Mouse (Mus musculus) midbrain, postnatal 0 days (tissue): Measurements from ENCODE around the gene Rpf2. TPM values are rescaled to one million over a fixed set of nuclear protein-coding genes. Genes with fewer than 3 reads are reported as not detected.
A peak's percentile ranks its signal among the peaks of the same experiment; 100 is the strongest.

ENCODE experiments used
- ATAC-seq: fragments of 200-750 bp; cut with Nextera tagmentation; 2 replicates; pipeline ENCODE4 v1.8.0; 2017; ENCODE audit warnings: moderate number of reproducible peaks, mild to moderate bottlenecking, moderate TSS enrichment, moderate library complexity; ENCODE audit not compliant: low FRiP score
- DNase-seq: peaks from one replicate; pipeline ENCODE4 v3.0.0-alpha.2; 2015; ENCODE audit warnings: low spot score
- H3K27ac ChIP-seq: fragments of 300-500 bp; sonication (generic); 2 replicates; pipeline ENCODE4 v1.5.1; 2014; ENCODE audit warnings: low read depth, mild to moderate bottlenecking, low read length, mixed read lengths
- H3K27me3 ChIP-seq: fragments of 300-500 bp; sonication (generic); 2 replicates; pipeline ENCODE4 v1.6.1; 2014; ENCODE audit warnings: low read length, control low read depth, mixed read lengths; ENCODE audit not compliant: insufficient read depth
- H3K36me3 ChIP-seq: fragments of 300-500 bp; sonication (generic); 2 replicates; pipeline ENCODE4 v1.6.1; 2014; ENCODE audit warnings: low read length, control low read depth, mixed read lengths; ENCODE audit not compliant: insufficient read depth
- H3K4me1 ChIP-seq: fragments of 300-500 bp; sonication (generic); 2 replicates; pipeline ENCODE4 v1.6.1; 2014; ENCODE audit warnings: mild to moderate bottlenecking, control low read depth, antibody characterized with exemption, low read length, mixed read lengths; ENCODE audit not compliant: insufficient read depth
- H3K4me2 ChIP-seq: fragments of 300-500 bp; sonication (generic); 2 replicates; pipeline ENCODE4 v1.6.1; 2014; ENCODE audit warnings: low read depth, mild to moderate bottlenecking, low read length, mixed read lengths; ENCODE audit not compliant: poor library complexity, severe bottlenecking
- H3K4me3 ChIP-seq: fragments of 300-500 bp; sonication (generic); 2 replicates; pipeline ENCODE4 v1.5.1; 2014; ENCODE audit warnings: low read depth, mild to moderate bottlenecking, low read length, moderate library complexity
- H3K9ac ChIP-seq: fragments of 300-500 bp; sonication (generic); replicated peaks from 2 replicates; pipeline ENCODE4 v1.6.1; 2014; ENCODE audit warnings: mild to moderate bottlenecking, low read length, moderate library complexity, mixed read lengths; ENCODE audit not compliant: poor library complexity, severe bottlenecking
- H3K9me3 ChIP-seq: fragments of 300-500 bp; sonication (generic); 2 replicates; pipeline ENCODE4 v1.6.1; 2016; ENCODE audit warnings: low read length, control low read depth
- CTCF ChIP-seq: IDR thresholded peaks from 2 replicates; pipeline ENCODE4 v1.5.1; 2016; ENCODE audit warnings: antibody characterized with exemption, mild to moderate bottlenecking
- WGBS: fragments of 180-500 bp; shearing (Covaris S2); extraction: QIAGEN DNeasy Blood & Tissue Kit; methylation state at CpG from one replicate; pipeline ENCODE4 v1.1.7; 2014; 5-methylcytosine and 5-hydroxymethylcytosine counted together
- polyA plus RNA-seq: library from polyadenylated mRNA; unstranded; fragments of >200 nt; fragmentation: Nextera tagmentation; extraction: Ambion mirVana; gene quantifications from 2 replicates; pipeline ENCODE4 v1.2.1, GENCODE M21; 2015
- total RNA-seq: library from RNA; depleted of rRNA; stranded (reverse); fragments of >200 nt; gene quantifications from 2 replicates; pipeline ENCODE4 v1.2.3, GENCODE M21; 2014

Rpf2 gene
- total and polyA plus RNA-seq, 2 experiments from 2014 or later, result 18.7 to 52.3 TPM

- no peak overlapping the region for H3K4me3 ChIP-seq
- no peaks in the 10 kb centered on the region for H3K4me1 ChIP-seq
- DNase-seq, result no peak
- no peaks in the 10 kb centered on the region for H3K36me3 ChIP-seq
- 80% methylated on average over 4 of the region's 4 CpGs for WGBS
- no peaks in the 10 kb centered on the region for H3K27me3 ChIP-seq
- ATAC-seq, result no peak
- no peak for TF ChIP-seq CTCF
- no peaks in the 10 kb centered on the region for H3K9me3 ChIP-seq
- H3K9ac ChIP-seq, result no peak overlapping the region
- no peak overlapping the region for H3K4me2 ChIP-seq
- no peak overlapping the region for H3K27ac ChIP-seq
Measured at GRCm38 (mm10) chr10:40263691-40264090, 16.9 kb upstream of the Rpf2 start.

- ATAC-seq, result no peak
- TF ChIP-seq CTCF, result no peak
- no peak overlapping the region for H3K4me2 ChIP-seq
Measured at GRCm38 (mm10) chr10:40262200-40262599, 15.4 kb upstream of the Rpf2 start.

GRCm38 (mm10) chr10:40260305-40260704 lies 13.5 kb upstream of the Rpf2 start:
- Histone ChIP-seq H3K27me3 (no peaks in the 10 kb centered on the region), H3K9ac (no peak overlapping the region), H3K4me3 (no peak overlapping the region), H3K9me3 (no peaks in the 10 kb centered on the region), H3K4me1 (no peaks in the 10 kb centered on the region; the same call in 1 of the 2 replicates), H3K36me3 (no peaks in the 10 kb centered on the region), H3K27ac (no peak overlapping the region), H3K4me2 (no peak overlapping the region)
- ATAC-seq (no peak), DNase-seq (no peak)
- WGBS, result 63% methylated on average over 5 of the region's 5 CpGs
- TF ChIP-seq CTCF, result no peak

More at GRCm38 (mm10) chr10:40262200-40262599, 15.4 kb upstream of the Rpf2 start:
- H3K9ac ChIP-seq, result no peak overlapping the region
- no peak for DNase-seq
- no peak overlapping the region for H3K4me3 ChIP-seq
- no peaks in the 10 kb centered on the region for H3K36me3 ChIP-seq
- no peak overlapping the region for H3K27ac ChIP-seq
- whole genome bisulfite sequencing, result 91% methylated on average over 6 of the region's 6 CpGs
- H3K9me3 ChIP-seq, result no peaks in the 10 kb centered on the region
- no peaks in the 10 kb centered on the region for H3K27me3 ChIP-seq
- no peaks in the 10 kb centered on the region for H3K4me1 ChIP-seq

GRCm38 (mm10) chr10:40259542-40259941 lies 12.7 kb upstream of the Rpf2 start:
- H3K27me3 ChIP-seq, result no peaks in the 10 kb centered on the region
- no peak overlapping the region for H3K27ac ChIP-seq
- no peak for TF ChIP-seq CTCF
- 26% methylated on average over 8 of the region's 8 CpGs for WGBS
- no peaks in the 10 kb centered on the region for H3K36me3 ChIP-seq
- DNase-seq (no peak), ATAC-seq (no peak)
- H3K9ac ChIP-seq, result no peak overlapping the region
- no peaks in the 10 kb centered on the region; the same call in 1 of the 2 replicates for H3K4me1 ChIP-seq
- no peak overlapping the region for H3K4me2 ChIP-seq
- H3K4me3 ChIP-seq, result no peak overlapping the region
- no peaks in the 10 kb centered on the region for H3K9me3 ChIP-seq

- no peaks in the 10 kb centered on the region for H3K9me3 ChIP-seq
- peak; percentile 85 for TF ChIP-seq CTCF
- H3K4me2 ChIP-seq, result peak overlapping the region; percentile 72
- H3K27ac ChIP-seq, result peak overlapping the region; percentile 96; the same call in 1 of the 2 replicates
- no peak overlapping the region for H3K9ac ChIP-seq
- no peaks in the 10 kb centered on the region for H3K27me3 ChIP-seq
- H3K4me3 ChIP-seq, result no peak overlapping the region
- DNase-seq (peak; percentile 84), ATAC-seq (no peak)
- H3K4me1 ChIP-seq, result no peaks in the 10 kb centered on the region; the same call in 1 of the 2 replicates
- H3K36me3 ChIP-seq, result no peaks in the 10 kb centered on the region
- 7% methylated on average over 5 of the region's 5 CpGs for WGBS
Measured at GRCm38 (mm10) chr10:40258976-40259375, 12.1 kb upstream of the Rpf2 start.

GRCm38 (mm10) chr10:40258401-40258966 lies 11.6 kb upstream of the Rpf2 start:
- DNase-seq (peak; percentile 93), ATAC-seq (peak; percentile 78)
- Histone ChIP-seq H3K4me2 (peak overlapping the region; percentile 72), H3K9ac (no peak overlapping the region), H3K4me1 (no peaks in the 10 kb centered on the region; the same call in 1 of the 2 replicates), H3K4me3 (peak overlapping the region; percentile 58), H3K27ac (peak overlapping the region; percentile 96), H3K27me3 (no peaks in the 10 kb centered on the region), H3K9me3 (no peaks in the 10 kb centered on the region), H3K36me3 (no peaks in the 10 kb centered on the region)
- peak; percentile 75 for TF ChIP-seq CTCF
- under 1% methylated on average over 12 of the region's 12 CpGs for WGBS
